Mouse (Mus musculus) heart, adult 11 months (tissue): ENCODE results near the gene Vps9d1.
"Not testable (repeated sequence)": the region's sequence is repeated elsewhere in the genome, so short reads cannot be mapped to it uniquely, and the experiment has no call there.

Source experiments
- DNase-seq: peaks from one replicate; pipeline ENCODE4 v3.0.0; 2022

The Vps9d1 gene

DNA sequence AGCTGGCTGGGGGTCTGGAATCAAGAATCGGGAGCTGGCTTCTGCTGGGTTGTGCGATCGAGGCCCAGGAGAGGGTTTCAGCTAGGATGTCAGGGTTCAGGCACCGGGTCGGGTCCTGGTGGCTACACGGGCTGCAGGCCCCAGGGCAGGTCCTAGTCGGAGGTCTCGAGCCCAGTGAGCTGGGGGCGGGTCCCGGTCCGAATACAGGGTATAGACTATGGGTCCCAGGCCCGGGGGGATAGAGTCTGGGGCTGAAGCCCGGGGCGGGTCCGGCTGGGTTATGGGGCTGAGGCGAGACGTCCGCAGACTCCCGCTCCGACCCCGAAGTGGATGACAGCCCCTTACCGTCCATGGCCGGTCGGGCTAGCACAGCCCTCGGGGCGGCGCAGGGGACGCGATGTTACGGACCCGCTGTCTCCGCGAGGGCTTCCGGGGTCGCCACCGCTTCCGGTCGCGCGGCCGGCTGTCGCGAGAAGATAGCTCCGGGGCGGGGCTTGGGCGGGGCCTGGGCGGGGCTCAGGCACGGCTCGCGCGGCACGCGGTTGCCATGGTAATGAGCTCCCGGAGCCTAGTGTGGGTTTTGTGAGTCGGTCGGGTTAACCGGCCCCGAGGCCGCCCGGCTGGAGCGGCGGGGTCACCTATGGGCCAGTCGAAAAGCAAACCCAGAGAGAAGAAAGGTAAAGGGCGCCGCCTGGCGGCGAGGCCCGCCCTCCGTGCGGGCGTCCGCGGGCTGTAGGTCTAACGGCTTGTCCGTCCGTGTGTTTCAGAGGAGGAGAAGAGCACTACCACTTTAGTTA is 41.6 kb downstream of the Vps9d1 start, which contains the start of the genes Chmp1a and Spata33:
Chmp1a (minus strand) TSS at position 443 of the 797 bp plus-strand sequence.
Spata33 (plus strand) TSS at position 512 of the 797 bp plus-strand sequence.
- peak; percentile 99 for DNase-seq

DNA sequence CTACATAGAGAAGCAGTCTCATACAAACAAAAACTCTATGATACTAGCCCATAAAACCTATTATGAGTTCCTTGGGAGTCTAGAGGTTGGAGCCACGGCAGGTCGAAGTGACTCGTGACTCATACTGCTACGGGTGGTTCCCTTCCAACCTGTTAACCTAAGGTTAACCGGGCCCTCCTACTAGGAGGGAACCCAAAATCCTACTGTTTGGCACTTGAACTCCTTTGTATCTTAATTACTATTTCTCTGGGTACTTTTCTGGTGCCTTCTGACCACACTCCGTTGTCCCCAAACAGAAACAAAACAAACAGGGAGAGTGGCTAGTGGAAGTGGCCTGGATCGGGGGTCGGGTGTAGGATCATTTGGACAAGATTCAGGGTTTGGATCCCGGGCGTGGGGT is 42.3 kb downstream of the Vps9d1 start:
- DNase-seq, result no peak

DNA sequence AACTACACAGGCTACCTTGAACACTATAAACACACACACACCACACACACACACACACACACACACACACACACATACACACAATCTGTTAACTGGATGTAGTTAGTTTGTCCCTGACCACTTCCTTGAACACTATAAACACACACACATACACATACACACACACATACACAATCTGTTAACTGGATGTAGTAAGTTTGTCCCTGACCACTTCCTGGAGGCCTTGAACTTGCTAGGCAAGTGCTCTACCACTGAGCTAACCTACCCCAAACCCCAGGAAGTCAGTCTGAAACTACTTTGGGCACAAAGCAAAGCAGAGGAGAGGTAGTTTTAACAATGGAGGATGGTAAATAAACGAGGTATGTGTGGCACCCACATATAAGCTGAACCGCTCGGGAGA is 50.6 kb downstream of the Vps9d1 start:
- no peak for DNase-seq

DNA sequence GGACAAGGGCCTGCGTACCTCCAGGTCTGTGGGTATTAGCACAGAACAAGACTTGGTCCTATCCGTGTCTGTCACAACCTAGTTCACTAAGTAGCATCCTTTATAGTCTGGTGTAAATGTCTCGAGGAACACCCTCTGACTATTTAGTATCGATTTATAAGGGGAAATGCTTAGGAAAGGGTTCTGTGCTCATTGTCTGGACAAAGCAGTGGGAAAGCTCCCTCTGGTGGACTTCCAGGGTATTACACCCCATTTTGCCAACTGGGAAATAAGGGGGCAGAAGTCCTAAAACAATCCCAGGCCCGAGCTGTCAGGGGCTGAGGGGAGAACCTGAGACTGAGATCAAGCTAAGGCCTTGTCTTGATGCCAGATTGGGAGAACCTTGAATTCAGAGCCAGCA is 51.9 kb downstream of the Vps9d1 start:
- no peak for DNase-seq

DNA sequence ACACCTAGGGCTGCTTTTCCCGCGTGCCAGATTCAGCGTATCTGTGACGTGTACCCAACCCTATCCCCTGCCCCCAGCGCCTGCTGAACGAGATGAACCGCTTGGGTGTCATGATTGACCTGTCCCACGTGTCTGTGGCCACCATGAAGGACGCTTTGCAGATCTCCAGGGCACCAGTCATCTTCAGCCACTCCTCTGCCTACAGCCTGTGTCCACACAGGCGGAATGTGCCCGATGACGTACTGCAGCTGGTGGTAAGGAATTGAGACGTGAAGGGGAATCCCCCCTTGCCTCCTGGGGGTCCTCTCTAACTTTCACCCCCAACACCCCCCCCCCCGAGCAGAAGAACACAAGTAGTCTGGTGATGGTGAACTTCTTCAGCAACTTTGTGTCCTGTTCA is 54.3 kb downstream of the Vps9d1 start:
- DNase-seq, result no peak

DNA sequence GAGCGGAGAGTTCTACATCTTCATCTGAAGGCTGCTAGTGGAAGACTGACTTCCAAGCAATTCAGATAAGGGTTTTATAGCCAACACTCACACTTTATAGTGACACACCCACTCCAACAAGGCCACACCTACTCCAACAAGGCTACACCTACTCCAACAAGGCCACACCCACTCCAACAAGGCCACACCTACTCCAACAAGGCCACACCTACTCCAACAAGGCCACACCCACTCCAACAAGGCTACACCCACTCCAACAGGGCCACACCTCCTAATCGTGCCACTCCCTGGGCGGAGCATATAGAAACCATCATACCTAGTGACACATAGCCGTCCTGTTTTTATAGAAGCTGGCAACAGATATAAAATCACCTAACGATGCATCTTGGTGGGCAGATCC is 57.1 kb downstream of the Vps9d1 start:
- DNase-seq, result not testable (repeated sequence)

DNA sequence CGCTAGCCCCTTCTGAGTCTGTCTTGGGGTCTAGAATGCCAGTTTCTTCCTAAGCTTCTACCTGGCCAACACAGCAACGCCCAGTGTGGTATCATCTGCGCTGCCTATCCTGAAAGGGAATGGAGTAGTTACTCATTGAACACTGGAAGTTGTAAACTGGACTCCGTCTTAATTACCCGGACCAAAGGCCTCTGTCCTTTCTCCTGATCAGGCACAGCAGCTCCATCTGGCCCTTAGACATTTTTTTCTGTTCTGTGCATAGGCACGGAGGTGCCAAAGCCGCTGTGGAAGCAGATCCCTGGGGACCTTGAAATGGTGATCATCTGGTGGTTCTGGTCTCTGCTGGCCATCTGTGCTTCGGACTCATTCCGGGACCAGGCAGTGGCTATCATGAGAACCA is 60.4 kb downstream of the Vps9d1 start:
- no peak for DNase-seq
